Mouse (Mus musculus) kidney, adult 2 months (tissue): ENCODE results near the gene Bmp2k.

ENCODE experiments used
- CTCF ChIP-seq: fragments of 200-500 bp; conservative IDR thresholded peaks from 2 replicates; pipeline ENCODE4 v1.5.1; 2011; ENCODE audit warnings: low read depth, mild to moderate bottlenecking, control low read depth, low read length, moderate library complexity, mixed read lengths; ENCODE audit not compliant: insufficient read depth, insufficient read length
- POLR2A ChIP-seq: fragments of 200-500 bp; IDR thresholded peaks from one replicate; pipeline ENCODE4 v1.6.1; 2011; ENCODE audit warnings: low read depth, low read length, control low read depth

GRCm38 (mm10) chr5:96986850-96987249 is 10.6 kb upstream of the Bmp2k start:
- no peak for TF ChIP-seq CTCF
- TF ChIP-seq POLR2A = no peak
